30 mouse cellular contexts compared by ENCODE assay signal in the genomic region with DNA sequence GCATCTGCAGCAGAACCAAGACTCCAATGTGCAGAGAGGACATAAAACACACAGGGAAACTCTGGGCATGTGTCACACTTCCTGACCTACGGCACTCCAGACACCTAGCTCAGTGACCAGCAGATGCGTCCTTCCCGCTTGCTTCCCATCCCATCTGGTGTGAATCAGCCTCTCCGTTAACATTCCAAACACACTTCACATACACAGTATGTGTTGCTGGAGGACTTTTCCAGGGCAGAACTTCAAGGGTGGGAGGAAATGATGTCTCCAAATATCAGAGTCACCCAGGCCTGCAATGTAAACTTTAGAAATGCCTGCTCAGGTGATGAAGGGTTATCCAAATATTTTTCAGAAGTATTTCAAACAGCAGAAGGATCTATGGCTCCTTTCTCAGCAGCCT.
A peak's percentile ranks its signal among the peaks of the same experiment; 100 is the strongest.
DNase-seq lines count a peak whose midpoint lies in the region; ATAC-seq and TF ChIP-seq lines count a peak whose summit lies in the region.
"Had no signal": no experiment of that assay in that cellular context is flagged by ENCODE, and none has a peak within 500 bp of the region (broad histone marks: within the 10 kb centered on the region; RNA-seq: fewer than 3 reads in every experiment).

No protein-coding gene starts in this region.

- no peak overlapping the region for H3K4me3 ChIP-seq in gastrocnemius, adult 2 months
- no peak overlapping the region for H3K4me3 ChIP-seq in lung, embryonic 14.5 days (ENCODE audit: low read depth, low read length)
- H3K4me3 ChIP-seq in lung, adult 2 months (replicated peaks; ENCODE audit: extremely low read depth, low read depth, low read length): no peak overlapping the region
- no peak overlapping the region for H3K4me3 ChIP-seq in stomach, embryonic 16.5 days (replicated peaks; ENCODE audit: low read length)
- no peak overlapping the region for H3K4me3 ChIP-seq in forebrain, postnatal 0 days (ENCODE audit: low read depth, low read length)
- no peak overlapping the region for H3K4me3 ChIP-seq in forebrain, embryonic 15.5 days
- H3K4me3 ChIP-seq: embryonic facial prominence, embryonic 12.5 days; forebrain, embryonic 10.5 days; heart, embryonic 10.5 days; heart, embryonic 15.5 days; limb, embryonic 10.5 days; limb, embryonic 15.5 days; liver, embryonic 13.5 days; midbrain, embryonic 13.5 days had no signal

- no peak for TF ChIP-seq CTCF in gastrocnemius, adult 2 months (IDR thresholded peaks at IDR 0.05)
- TF ChIP-seq CTCF in lung, embryonic 14.5 days (IDR thresholded peaks at IDR 0.05; ENCODE audit: low read depth): no peak
- no peak for TF ChIP-seq CTCF in lung, adult 2 months (IDR thresholded peaks at IDR 0.05; ENCODE audit: insufficient read depth, low read length)
- no peak for TF ChIP-seq CTCF in forebrain, postnatal 0 days (IDR thresholded peaks at IDR 0.05; ENCODE audit: low read depth)

- no peak overlapping the region for H3K27ac ChIP-seq in gastrocnemius, adult 2 months
- H3K27ac ChIP-seq in lung, embryonic 14.5 days (ENCODE audit: low read depth): no peak overlapping the region
- no peak overlapping the region for H3K27ac ChIP-seq in stomach, embryonic 16.5 days (ENCODE audit: low read length)
- no peak overlapping the region for H3K27ac ChIP-seq in forebrain, postnatal 0 days (ENCODE audit: low read depth, low read length)
- no peak overlapping the region for H3K27ac ChIP-seq in forebrain, embryonic 15.5 days (replicated peaks)
- H3K27ac ChIP-seq: embryonic facial prominence, embryonic 12.5 days; forebrain, embryonic 10.5 days; heart, embryonic 10.5 days; heart, embryonic 15.5 days; limb, embryonic 10.5 days; limb, embryonic 15.5 days; liver, embryonic 13.5 days; midbrain, embryonic 13.5 days had no signal

- peak; percentile 9 for DNase-seq in gastrocnemius, adult 2 months
- DNase-seq in gastrocnemius, postnatal 14 days: no peak
- DNase-seq in lung, embryonic 14.5 days: peak; percentile 19
- DNase-seq in lung, adult 2 months: no peak
- peak; percentile 28 for DNase-seq in embryo, embryonic 11 days
- no peak for DNase-seq in forebrain, postnatal 0 days
- DNase-seq: adrenal gland, adult 2 months; adrenal gland, postnatal 36 days; cerebellum, adult 18-20 months; cerebellum, postnatal 14 days; gastrocnemius, postnatal 25 days; heart, adult 11 months; kidney, postnatal 10 days; layer of hippocampus, adult 9-11 months; liver, embryonic 13.5 days; lung, adult 18-20 months; right cerebral cortex, adult 18-20 months; thymus, postnatal 4 days had no signal

- H3K4me2 ChIP-seq in lung, embryonic 14.5 days: no peak overlapping the region
- no peak overlapping the region for H3K4me2 ChIP-seq in stomach, embryonic 16.5 days (ENCODE audit: low read depth, low read length)
- H3K4me2 ChIP-seq in forebrain, postnatal 0 days (ENCODE audit: low read depth): no peak overlapping the region
- H3K4me2 ChIP-seq in forebrain, embryonic 15.5 days (replicated peaks): no peak overlapping the region
- H3K4me2 ChIP-seq: embryonic facial prominence, embryonic 12.5 days; heart, embryonic 15.5 days; limb, embryonic 15.5 days; liver, embryonic 13.5 days; midbrain, embryonic 13.5 days had no signal

- no peaks in the 10 kb centered on the region for H3K27me3 ChIP-seq in lung, embryonic 14.5 days (ENCODE audit: insufficient read depth, low read length)
- no peaks in the 10 kb centered on the region for H3K27me3 ChIP-seq in stomach, embryonic 16.5 days (ENCODE audit: control insufficient read depth, insufficient read depth, low read length)
- no peaks in the 10 kb centered on the region for H3K27me3 ChIP-seq in forebrain, postnatal 0 days (ENCODE audit: insufficient read depth, low read length)
- no peaks in the 10 kb centered on the region for H3K27me3 ChIP-seq in forebrain, embryonic 15.5 days
- H3K27me3 ChIP-seq: CH12.LX; embryonic facial prominence, embryonic 12.5 days; limb, embryonic 15.5 days; midbrain, embryonic 13.5 days had no signal

- no peak for TF ChIP-seq POLR2A in lung, adult 2 months (IDR thresholded peaks at IDR 0.05; ENCODE audit: borderline replicate concordance, extremely low read depth, low read depth, low read length)

- no peak for ATAC-seq in lung, embryonic 14.5 days (ENCODE audit: insufficient read depth)
- ATAC-seq in stomach, embryonic 16.5 days (ENCODE audit: insufficient read depth, low FRiP score): 0 out of 2 replicates have a peak, but pooled peaks have one; percentile 21
- no peak for ATAC-seq in forebrain, postnatal 0 days
- ATAC-seq in forebrain, embryonic 15.5 days (replicated peaks): no peak
- ATAC-seq: activated CD4-positive, CD25-positive, alpha-beta regulatory T cell, adult 4 months; hindbrain, embryonic 16.5 days; midbrain, embryonic 13.5 days had no signal

- no peak overlapping the region for H3K9ac ChIP-seq in lung, embryonic 14.5 days
- H3K9ac ChIP-seq in stomach, embryonic 16.5 days (ENCODE audit: low read length): no peak overlapping the region
- H3K9ac ChIP-seq in forebrain, postnatal 0 days: no peak overlapping the region
- no peak overlapping the region for H3K9ac ChIP-seq in forebrain, embryonic 15.5 days (replicated peaks)
- H3K9ac ChIP-seq: embryonic facial prominence, embryonic 12.5 days; heart, embryonic 15.5 days; limb, embryonic 15.5 days; liver, embryonic 13.5 days; midbrain, embryonic 13.5 days had no signal

- no peaks in the 10 kb centered on the region; the same call in 1 of the 2 replicates for H3K4me1 ChIP-seq in lung, embryonic 14.5 days (ENCODE audit: insufficient read depth)
- H3K4me1 ChIP-seq in lung, adult 2 months (ENCODE audit: control insufficient read depth, insufficient read depth, low read length): no peaks in the 10 kb centered on the region
- H3K4me1 ChIP-seq in stomach, embryonic 16.5 days (ENCODE audit: control insufficient read depth, insufficient read depth, low read length): 0 out of 2 replicates have a peak, but pooled peaks cover 3% of the 10 kb centered on the region
- no peaks in the 10 kb centered on the region for H3K4me1 ChIP-seq in forebrain, postnatal 0 days (ENCODE audit: insufficient read depth)
- H3K4me1 ChIP-seq in forebrain, embryonic 15.5 days: no peaks in the 10 kb centered on the region
- H3K4me1 ChIP-seq: limb, embryonic 15.5 days; liver, embryonic 13.5 days; midbrain, embryonic 13.5 days had no signal

- 9% methylated on average over 4 of the region's 4 CpGs for WGBS in lung, embryonic 14.5 days
- 33% methylated on average over 4 of the region's 4 CpGs for WGBS in lung, adult 2 months
- WGBS in stomach, embryonic 16.5 days: 36% methylated on average over 4 of the region's 4 CpGs
- 79% methylated on average over 4 of the region's 4 CpGs for WGBS in forebrain, postnatal 0 days
- WGBS in forebrain, embryonic 15.5 days: 78% methylated on average over 4 of the region's 4 CpGs

- H3K9me3 ChIP-seq in lung, embryonic 14.5 days (ENCODE audit: low read depth, low read length): no peaks in the 10 kb centered on the region
- H3K9me3 ChIP-seq in stomach, embryonic 16.5 days (replicated peaks; ENCODE audit: control insufficient read depth, low read length): 0 out of 2 replicates have a peak, but pooled peaks cover 3% of the 10 kb centered on the region
- H3K9me3 ChIP-seq in forebrain, postnatal 0 days (ENCODE audit: low read length): no peaks in the 10 kb centered on the region
- H3K9me3 ChIP-seq in forebrain, embryonic 15.5 days: no peaks in the 10 kb centered on the region
- H3K9me3 ChIP-seq: forebrain, embryonic 10.5 days; heart, embryonic 10.5 days; heart, embryonic 15.5 days; limb, embryonic 10.5 days; limb, embryonic 15.5 days; liver, embryonic 13.5 days; midbrain, embryonic 13.5 days had no signal

- no peaks in the 10 kb centered on the region for H3K36me3 ChIP-seq in lung, embryonic 14.5 days (ENCODE audit: insufficient read depth)
- no peaks in the 10 kb centered on the region for H3K36me3 ChIP-seq in stomach, embryonic 16.5 days (ENCODE audit: control insufficient read depth, insufficient read depth, low read length)
- no peaks in the 10 kb centered on the region for H3K36me3 ChIP-seq in forebrain, postnatal 0 days (ENCODE audit: insufficient read depth)
- no peaks in the 10 kb centered on the region for H3K36me3 ChIP-seq in forebrain, embryonic 15.5 days
- H3K36me3 ChIP-seq: embryonic facial prominence, embryonic 12.5 days; forebrain, embryonic 10.5 days; heart, embryonic 10.5 days; heart, embryonic 15.5 days; limb, embryonic 10.5 days; limb, embryonic 15.5 days; liver, embryonic 13.5 days; midbrain, embryonic 13.5 days had no signal

- intact Hi-C loops in gastrocnemius, adult 2 months (cut with DNase I): no loop called here
- intact Hi-C loops in gastrocnemius, postnatal 14 days (cut with DNase I; ENCODE audit: low total_unique reads): no loop called here

Comparison
In these comparisons a context has a peak if more than half of its experiments do, and no peak if none do; other contexts are left out.
1. DNase-seq: peak in gastrocnemius, adult 2 months (single experiment), lung, embryonic 14.5 days (single experiment) and embryo, embryonic 11 days (single experiment); none in gastrocnemius, postnatal 14 days (single experiment), lung, adult 2 months (single experiment) and forebrain, postnatal 0 days (single experiment).